Mouse (Mus musculus): ENCODE results near the gene Arpc4.

- TF ChIP-seq TAL1 (IDR thresholded peaks at IDR 0.05; ENCODE audit: low read length) = no peak
- TF ChIP-seq GATA1 (IDR thresholded peaks at IDR 0.05; ENCODE audit: low read length) = no peak
Measured at GRCm38 (mm10) chr6:113428006-113428405, 50.1 kb downstream of the Arpc4 start.
